Mouse (Mus musculus) C2C12 (cell line): ENCODE data around the gene Arap2.

Source experiments
- CEBPB ChIP-seq: IDR thresholded peaks from one replicate; pipeline ENCODE4 v1.6.1; 2011; ENCODE audit warnings: low read depth, mild to moderate bottlenecking, control low read depth, moderate library complexity
- CTCF ChIP-seq: IDR thresholded peaks from one replicate; pipeline ENCODE4 v1.5.1; 2011; ENCODE audit not compliant: control insufficient read depth, insufficient read depth, insufficient read length
- FOSL1 ChIP-seq: IDR thresholded peaks from one replicate; pipeline ENCODE4 v1.8.0; 2011; ENCODE audit warnings: mild to moderate bottlenecking, low read length; ENCODE audit not compliant: poor library complexity, insufficient read depth, severe bottlenecking
- MAX ChIP-seq: IDR thresholded peaks from one replicate; pipeline ENCODE4 v1.6.1; 2011; ENCODE audit warnings: mild to moderate bottlenecking, control low read depth
- MYOD1 ChIP-seq: IDR thresholded peaks from one replicate; pipeline ENCODE4 v1.6.1; 2011; ENCODE audit warnings: low read depth; ENCODE audit not compliant: control insufficient read depth, insufficient read length
- USF1 ChIP-seq: IDR thresholded peaks from one replicate; pipeline ENCODE4 v1.6.1; 2011; ENCODE audit warnings: low read depth, mild to moderate bottlenecking, control low read depth, moderate library complexity

GRCm38 (mm10) chr5:62763046-62763445 is 2.9 kb downstream of the Arap2 start:
- no peak for TF ChIP-seq CTCF
- no peak for TF ChIP-seq USF1
- no peak for TF ChIP-seq CEBPB
- no peak for TF ChIP-seq MAX
- no peak for TF ChIP-seq FOSL1
- no peak for TF ChIP-seq MYOD1
